In genomic region chr2:173158390-173159055, GRCm38 (mm10) we compare ENCODE assay signal across 12 mouse cellular contexts. TPM values are rescaled to one million over a fixed set of nuclear protein-coding genes. Genes with fewer than 3 reads are reported as not detected.
"Had no signal": no experiment of that assay in that cellular context is flagged by ENCODE, and none has a peak within 500 bp of the region (broad histone marks: within the 10 kb centered on the region; RNA-seq: fewer than 3 reads in every experiment).

No protein-coding gene starts in this region.

- H3K9ac ChIP-seq: limb, embryonic 15.5 days; liver, embryonic 15.5 days; lung, embryonic 14.5 days; neural tube, embryonic 15.5 days; stomach, embryonic 15.5 days had no signal

- H3K27me3 ChIP-seq: limb, embryonic 15.5 days; stomach, embryonic 15.5 days had no signal

- H3K9me3 ChIP-seq: limb, embryonic 15.5 days; liver, embryonic 15.5 days; midbrain, embryonic 10.5 days; neural tube, embryonic 15.5 days; stomach, embryonic 15.5 days had no signal

- H3K36me3 ChIP-seq: limb, embryonic 15.5 days; liver, embryonic 15.5 days; midbrain, embryonic 10.5 days; neural tube, embryonic 15.5 days; stomach, embryonic 15.5 days had no signal

- H3K27ac ChIP-seq: liver, embryonic 15.5 days had no signal

- H3K4me1 ChIP-seq: liver, embryonic 15.5 days had no signal

- H3K4me3 ChIP-seq: limb, embryonic 15.5 days; liver, embryonic 15.5 days; midbrain, embryonic 10.5 days; myocyte; neural tube, embryonic 15.5 days; stomach, embryonic 15.5 days had no signal

- H3K4me2 ChIP-seq: limb, embryonic 15.5 days; liver, embryonic 15.5 days; lung, embryonic 14.5 days; stomach, embryonic 15.5 days had no signal

RNA-seq across cellular contexts. Expression of gene Pck1, which starts 5.7 kb away (rescaled TPM):
- total RNA-seq: layer of hippocampus, postnatal 36 days; left cerebral cortex, postnatal 25 days; megakaryocyte, adult 5-6 weeks had no signal
- polyA plus RNA-seq: lung, embryonic 14.5 days; midbrain, embryonic 10.5 days; midbrain, embryonic 14.5 days; myocyte; neural tube, embryonic 11.5 days; neural tube, embryonic 15.5 days had no signal

RNA-seq across cellular contexts. Expression of gene Ctcfl, which starts 39.2 kb away (rescaled TPM):
- total RNA-seq: layer of hippocampus, postnatal 36 days; megakaryocyte, adult 5-6 weeks had no signal
- polyA plus RNA-seq: midbrain, embryonic 14.5 days; myocyte; neural tube, embryonic 11.5 days had no signal
